Mouse (Mus musculus) kidney, postnatal 0 days (tissue): ENCODE measurements around the gene Efcc1. TPM values are rescaled to one million over a fixed set of nuclear protein-coding genes. Genes with fewer than 3 reads are reported as not detected.

Experiments
- ATAC-seq: fragments of 200-750 bp; cut with Nextera tagmentation; replicated peaks from 2 replicates; pipeline ENCODE4 v1.8.0; 2017; ENCODE audit warnings: low read depth, moderate number of reproducible peaks, moderate TSS enrichment, moderate library complexity; ENCODE audit not compliant: low FRiP score
- DNase-seq: peaks from one replicate; pipeline ENCODE4 v3.0.0-alpha.2; 2016; ENCODE audit warnings: low spot score
- H3K27ac ChIP-seq: fragments of 300-500 bp; sonication (generic); 2 replicates; pipeline ENCODE4 v1.5.1; 2014; ENCODE audit warnings: mild to moderate bottlenecking
- H3K27me3 ChIP-seq: fragments of 300-500 bp; sonication (generic); 2 replicates; pipeline ENCODE4 v1.6.1; 2014; ENCODE audit warnings: low read length, mixed read lengths; ENCODE audit not compliant: insufficient read depth
- H3K36me3 ChIP-seq: fragments of 300-500 bp; sonication (generic); 2 replicates; pipeline ENCODE4 v1.6.1; 2014; ENCODE audit warnings: low read length, mixed read lengths; ENCODE audit not compliant: insufficient read depth
- H3K4me1 ChIP-seq: fragments of 300-500 bp; sonication (generic); replicated peaks from 2 replicates; pipeline ENCODE4 v1.6.1; 2014; ENCODE audit warnings: antibody characterized with exemption, low read length, mixed read lengths; ENCODE audit not compliant: insufficient read depth
- H3K4me2 ChIP-seq: fragments of 300-500 bp; sonication (generic); 2 replicates; pipeline ENCODE4 v1.6.1; 2014; ENCODE audit warnings: mild to moderate bottlenecking, low read length, moderate library complexity, mixed read lengths
- H3K4me3 ChIP-seq: fragments of 300-500 bp; sonication (generic); replicated peaks from 2 replicates; pipeline ENCODE4 v1.5.1; 2014; ENCODE audit warnings: low read depth, low read length
- H3K9ac ChIP-seq: fragments of 300-500 bp; sonication (generic); 2 replicates; pipeline ENCODE4 v1.6.1; 2014; ENCODE audit warnings: low read depth, low read length
- H3K9me3 ChIP-seq: fragments of 300-500 bp; sonication (generic); replicated peaks from 2 replicates; pipeline ENCODE4 v1.6.1; 2016; ENCODE audit warnings: low read length, inconsistent platforms, mixed read lengths
- CTCF ChIP-seq: IDR thresholded peaks from 2 replicates; pipeline ENCODE4 v1.5.1; 2016; ENCODE audit warnings: antibody characterized with exemption, low read depth, mild to moderate bottlenecking, moderate library complexity
- WGBS: fragments of 180-500 bp; shearing (Covaris S2); extraction: QIAGEN DNeasy Blood & Tissue Kit; methylation state at CpG from one replicate; pipeline ENCODE4 v1.1.7; 2014; 5-methylcytosine and 5-hydroxymethylcytosine counted together
- polyA plus RNA-seq: library from polyadenylated mRNA; unstranded; fragments of >200 nt; fragmentation: Nextera tagmentation; extraction: Ambion mirVana; gene quantifications from 2 replicates; pipeline ENCODE4 v1.2.1, GENCODE M21; 2015

Efcc1 gene
- polyA plus RNA-seq, 1 experiment from 2014 or later = 2.0 TPM

DNA sequence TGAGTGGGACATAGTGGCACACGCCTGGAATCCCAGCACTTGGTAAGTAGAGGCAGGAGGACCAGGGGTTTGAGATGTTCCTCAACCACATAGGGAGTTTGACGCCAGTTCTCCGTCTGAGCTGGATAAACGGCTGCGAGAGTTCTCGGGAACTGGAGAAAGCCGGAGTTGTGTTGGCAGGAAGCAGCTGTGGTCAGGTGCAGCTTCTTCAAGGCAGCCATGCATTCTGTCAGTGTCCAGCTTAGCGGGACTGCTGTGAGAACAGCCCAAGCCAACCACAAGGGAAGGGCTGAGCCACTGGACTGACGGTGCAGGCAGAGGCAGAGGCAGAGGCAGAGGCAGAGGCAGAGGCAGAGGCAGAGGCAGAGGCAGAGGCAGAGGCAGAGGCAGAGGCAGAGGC, 44.2 kb downstream of the Efcc1 start:
- Histone ChIP-seq H3K9ac (no peak overlapping the region), H3K36me3 (no peaks in the 10 kb centered on the region), H3K9me3 (no peaks in the 10 kb centered on the region), H3K4me1 (no peaks in the 10 kb centered on the region; the same call in 1 of the 2 replicates), H3K4me3 (no peak overlapping the region), H3K27ac (no peak overlapping the region), H3K4me2 (no peak overlapping the region), H3K27me3 (no peaks in the 10 kb centered on the region)
- no peak for DNase-seq
- ATAC-seq = no peak
- TF ChIP-seq CTCF = no peak
- 71% methylated on average over 9 of the region's 9 CpGs for WGBS

DNA sequence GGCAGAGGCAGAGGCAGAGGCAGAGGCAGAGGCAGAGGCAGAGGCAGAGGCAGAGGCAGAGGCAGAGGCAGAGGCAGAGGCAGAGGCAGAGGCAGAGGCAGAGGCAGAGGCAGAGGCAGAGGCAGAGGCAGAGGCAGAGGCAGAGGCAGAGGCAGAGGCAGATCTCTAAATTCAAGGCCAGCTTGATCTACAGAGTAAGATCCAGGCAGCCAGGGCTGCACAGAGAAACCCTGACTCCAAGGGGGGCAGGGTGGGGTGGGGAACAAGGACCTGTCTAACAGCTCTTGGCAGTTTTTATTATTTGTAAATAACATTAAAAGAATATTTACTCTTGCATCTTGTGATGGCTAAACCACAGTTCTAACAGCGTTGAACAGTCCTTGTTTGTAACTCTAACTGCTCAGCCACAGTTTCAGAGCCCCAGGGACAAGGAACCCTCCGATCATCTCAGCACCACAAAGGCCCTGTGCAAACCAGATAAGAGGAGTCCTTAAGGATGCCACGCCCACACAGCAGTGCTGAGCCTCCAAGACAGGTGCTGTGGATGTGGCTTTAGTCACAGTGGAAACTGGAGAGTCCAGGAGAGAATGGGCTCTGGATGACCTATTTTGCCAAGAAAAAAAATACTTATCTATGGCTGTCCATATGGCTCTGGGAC, 45.0 kb downstream of the Efcc1 start:
- H3K4me2 ChIP-seq = no peak overlapping the region
- H3K9ac ChIP-seq = no peak overlapping the region
- H3K36me3 ChIP-seq = no peaks in the 10 kb centered on the region
- no peaks in the 10 kb centered on the region for H3K9me3 ChIP-seq
- no peak overlapping the region for H3K4me3 ChIP-seq
- no peak for ATAC-seq
- no peak for DNase-seq
- 74% methylated on average over 3 of the region's 3 CpGs for WGBS
- H3K27me3 ChIP-seq = no peaks in the 10 kb centered on the region
- TF ChIP-seq CTCF = no peak
- H3K27ac ChIP-seq = no peak overlapping the region
- H3K4me1 ChIP-seq = no peaks in the 10 kb centered on the region; the same call in 1 of the 2 replicates

DNA sequence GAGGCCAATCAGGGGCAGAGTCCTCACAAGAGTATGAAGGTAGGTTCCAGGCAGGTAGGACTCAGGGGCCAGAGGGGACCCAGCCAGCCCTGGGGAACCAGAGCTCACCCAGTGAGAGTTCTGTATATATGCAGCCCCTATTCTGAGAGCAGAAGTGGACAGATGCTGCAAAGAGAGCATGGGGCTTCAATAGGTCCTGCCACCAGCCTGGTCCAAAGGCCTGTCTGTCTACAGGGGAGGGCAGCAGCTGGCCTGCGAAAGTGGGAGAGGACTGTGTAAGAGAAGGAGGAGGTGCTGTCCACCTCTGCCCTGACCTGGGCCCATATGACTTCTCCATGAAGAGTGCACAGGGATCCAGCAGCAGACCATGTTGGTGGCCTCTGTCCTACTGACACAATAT, 46.0 kb downstream of the Efcc1 start:
- no peak overlapping the region for H3K9ac ChIP-seq
- ATAC-seq = no peak

DNA sequence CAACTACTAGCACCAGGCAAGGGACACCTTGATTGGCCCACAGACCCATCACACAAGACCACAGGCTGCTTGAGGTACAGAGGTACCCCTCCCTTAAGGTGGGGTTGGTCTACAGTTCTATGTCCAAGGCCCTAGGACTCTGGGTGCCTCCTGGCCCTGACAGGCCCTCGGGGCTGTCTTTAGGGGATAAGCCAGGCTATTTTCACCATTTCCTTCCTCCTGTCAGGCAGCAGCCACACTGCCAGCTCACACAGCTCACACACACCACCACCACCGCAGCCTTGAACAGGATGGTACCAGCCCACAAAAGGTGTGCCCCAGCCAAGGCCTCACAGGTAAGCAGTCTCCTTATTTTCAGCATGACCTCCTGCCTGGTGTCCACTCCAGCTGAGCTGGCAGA, 47.2 kb downstream of the Efcc1 start, which contains the start of gene Gp9:
Gene Gp9, plus strand, starts transcription at position 231 of the 400 bp plus-strand sequence.
- no peak for ATAC-seq

More for the DNA sequence above, 46.0 kb downstream of the Efcc1 start:
- Histone ChIP-seq H3K4me3 (no peak overlapping the region), H3K4me1 (no peaks in the 10 kb centered on the region; the same call in 1 of the 2 replicates), H3K9me3 (no peaks in the 10 kb centered on the region), H3K27ac (no peak overlapping the region), H3K36me3 (no peaks in the 10 kb centered on the region), H3K27me3 (no peaks in the 10 kb centered on the region), H3K4me2 (no peak overlapping the region)
- DNase-seq = no peak
- no peak for TF ChIP-seq CTCF
- WGBS = 53% methylated on average over 1 of the region's 1 CpGs

DNA sequence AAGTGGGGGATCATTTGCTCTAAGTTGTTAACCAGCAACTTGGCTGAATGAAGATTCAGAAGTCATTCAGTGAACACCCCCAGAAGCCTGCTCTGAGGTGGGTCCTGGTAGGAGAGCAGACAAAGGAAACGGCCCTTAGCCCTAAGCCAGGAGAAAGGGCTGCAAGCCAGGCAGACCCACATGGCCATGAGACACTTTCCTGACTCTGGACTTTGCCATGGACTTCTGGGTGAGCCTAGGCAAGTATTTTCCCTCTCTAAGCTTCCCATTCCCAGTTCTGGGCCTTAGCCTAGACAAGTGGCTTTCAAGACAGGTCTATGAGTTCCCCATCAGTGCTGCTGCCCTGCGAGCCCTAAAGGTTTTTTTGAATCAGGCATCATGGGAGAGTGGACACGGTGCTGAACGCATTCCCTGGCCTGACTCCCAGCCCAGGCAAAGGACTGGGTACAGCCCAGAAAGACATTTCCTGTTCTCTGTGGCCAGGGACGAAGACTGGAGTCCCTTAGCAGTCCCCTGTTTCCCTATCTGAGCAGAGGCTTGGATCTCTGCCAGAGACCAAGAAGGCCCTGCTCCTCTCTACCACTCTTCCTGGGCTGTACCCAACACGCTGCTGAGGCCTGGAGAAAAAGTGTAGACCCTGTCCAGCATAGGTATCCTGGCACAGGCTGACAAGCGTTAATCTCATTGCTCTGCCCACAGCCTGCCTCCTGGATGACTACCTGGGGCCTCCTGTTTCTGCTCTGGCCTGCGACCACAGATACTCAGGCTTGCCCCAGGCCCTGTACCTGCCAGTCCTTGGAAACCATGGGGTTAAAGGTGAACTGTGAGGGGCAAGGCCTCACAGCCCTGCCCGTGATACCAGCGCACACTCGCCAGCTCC, 47.9 kb downstream of the Efcc1 start:
- no peaks in the 10 kb centered on the region for H3K9me3 ChIP-seq
- H3K4me2 ChIP-seq = no peak overlapping the region
- DNase-seq (no peak), ATAC-seq (no peak)
- H3K4me1 ChIP-seq = no peaks in the 10 kb centered on the region; the same call in 1 of the 2 replicates
- H3K36me3 ChIP-seq = no peaks in the 10 kb centered on the region
- no peak overlapping the region for H3K27ac ChIP-seq
- H3K4me3 ChIP-seq = no peak overlapping the region
- no peaks in the 10 kb centered on the region for H3K27me3 ChIP-seq
- TF ChIP-seq CTCF = no peak
- H3K9ac ChIP-seq = no peak overlapping the region
- 59% methylated on average over 11 of the region's 11 CpGs for WGBS

More for the DNA sequence above, 47.2 kb downstream of the Efcc1 start, which contains the start of gene Gp9:
- H3K27me3 ChIP-seq = no peaks in the 10 kb centered on the region
- no peak for TF ChIP-seq CTCF
- DNase-seq = no peak
- WGBS = 58% methylated on average over 2 of the region's 2 CpGs
- no peaks in the 10 kb centered on the region for H3K36me3 ChIP-seq
- H3K9me3 ChIP-seq = no peaks in the 10 kb centered on the region
- no peak within 1 kb of the TSS for H3K4me2 ChIP-seq
- H3K4me1 ChIP-seq = no peaks in the 10 kb centered on the region; the same call in 1 of the 2 replicates
- no peak within 1 kb of the TSS for H3K4me3 ChIP-seq
- no peak within 1 kb of the TSS for H3K27ac ChIP-seq
- H3K9ac ChIP-seq = no peak within 1 kb of the TSS
